Mouse (Mus musculus) cerebellum, adult 2 months (tissue): ENCODE results near the gene Dppa5a. TPM values are rescaled to one million over a fixed set of nuclear protein-coding genes. Genes with fewer than 3 reads are reported as not detected.

Experiments
- DNase-seq, 2 experiments: peaks; one replicate each; pipeline ENCODE4 v3.0.0; 2021
- H3K27ac ChIP-seq: fragments of 200-500 bp; 2 replicates; pipeline ENCODE4 v1.5.1; 2012; ENCODE audit warnings: low read length, control low read depth, inconsistent platforms; ENCODE audit not compliant: insufficient read depth
- H3K27me3 ChIP-seq: fragments of 200-500 bp; 2 replicates; pipeline ENCODE4 v1.6.1; 2012; ENCODE audit warnings: inconsistent platforms, mild to moderate bottlenecking, low read length, moderate library complexity; ENCODE audit not compliant: control insufficient read depth, insufficient read depth
- H3K4me1 ChIP-seq: fragments of 200-500 bp; 2 replicates; pipeline ENCODE4 v1.6.1; 2011; ENCODE audit warnings: low read length; ENCODE audit not compliant: control insufficient read depth, insufficient read depth
- H3K4me3 ChIP-seq: fragments of 200-500 bp; replicated peaks from 2 replicates; pipeline ENCODE3; 2011; ENCODE audit warnings: mild to moderate bottlenecking, low read depth, low read length, control low read depth; ENCODE audit not compliant: insufficient read depth
- CTCF ChIP-seq: fragments of 200-500 bp; IDR thresholded peaks from 2 replicates; pipeline ENCODE4 v1.5.1; 2011; ENCODE audit warnings: low read depth, mild to moderate bottlenecking, control low read depth, low read length, moderate library complexity, borderline replicate concordance; ENCODE audit not compliant: insufficient read depth
- POLR2A ChIP-seq: fragments of 200-500 bp; IDR thresholded peaks from 2 replicates; pipeline ENCODE4 v1.6.1; 2011; ENCODE audit warnings: low read length, control low read depth, borderline replicate concordance; ENCODE audit not compliant: insufficient read depth
- WGBS: fragments of 180-500 bp; shearing (Covaris S2); methylation state at CpG from one replicate; pipeline ENCODE4 v1.1.7; 2018; 5-methylcytosine and 5-hydroxymethylcytosine counted together
- polyA plus RNA-seq: library from polyadenylated mRNA; depleted of rRNA; stranded (reverse); fragments of >200 nt; gene quantifications from 2 replicates; pipeline ENCODE4 v1.2.3, GENCODE M21; 2012

Gene Dppa5a
- polyA plus RNA-seq, 1 experiment = 0.41 TPM

DNA sequence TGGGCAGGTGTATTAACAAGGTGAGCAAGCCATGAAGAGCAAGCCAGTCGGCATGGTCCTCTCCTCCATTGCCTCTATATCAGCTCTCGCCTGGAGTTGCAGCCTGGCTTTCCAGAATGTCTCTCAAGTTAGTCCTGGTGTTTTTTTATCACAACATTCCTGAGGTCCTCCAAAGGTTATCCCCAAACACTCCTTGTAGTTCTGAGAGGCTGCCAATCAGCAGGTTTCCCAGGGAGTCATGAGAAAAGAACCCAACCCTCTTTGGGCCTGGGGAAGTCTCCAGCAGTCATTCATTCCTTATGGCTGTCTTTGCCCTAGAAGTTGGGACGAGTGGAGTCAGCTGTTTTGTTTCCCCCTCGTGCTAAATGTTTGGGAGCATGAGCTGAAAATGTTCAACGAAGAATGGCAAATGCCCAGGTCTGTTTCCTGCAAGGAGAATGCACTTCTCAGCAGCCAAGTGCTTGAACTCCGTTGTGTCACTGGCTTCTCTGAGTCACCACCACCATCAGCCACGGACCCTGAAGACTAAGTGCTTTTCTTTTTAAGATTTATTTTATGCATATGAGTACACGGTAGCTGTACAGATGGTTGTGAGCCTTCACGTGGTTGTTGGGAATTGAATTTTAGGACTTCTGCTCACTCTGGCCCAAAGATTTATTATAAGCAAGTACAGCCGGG lies 5.0 kb upstream of the Dppa5a start:
- WGBS = 78% methylated on average over 10 of the region's 10 CpGs
- DNase-seq = no peak
- no peak overlapping the region for H3K4me3 ChIP-seq
- no peak for TF ChIP-seq CTCF
- TF ChIP-seq POLR2A = no peak
- H3K27ac ChIP-seq = no peak overlapping the region
- H3K27me3 ChIP-seq = no peaks in the 10 kb centered on the region
- H3K4me1 ChIP-seq = no peaks in the 10 kb centered on the region

DNA sequence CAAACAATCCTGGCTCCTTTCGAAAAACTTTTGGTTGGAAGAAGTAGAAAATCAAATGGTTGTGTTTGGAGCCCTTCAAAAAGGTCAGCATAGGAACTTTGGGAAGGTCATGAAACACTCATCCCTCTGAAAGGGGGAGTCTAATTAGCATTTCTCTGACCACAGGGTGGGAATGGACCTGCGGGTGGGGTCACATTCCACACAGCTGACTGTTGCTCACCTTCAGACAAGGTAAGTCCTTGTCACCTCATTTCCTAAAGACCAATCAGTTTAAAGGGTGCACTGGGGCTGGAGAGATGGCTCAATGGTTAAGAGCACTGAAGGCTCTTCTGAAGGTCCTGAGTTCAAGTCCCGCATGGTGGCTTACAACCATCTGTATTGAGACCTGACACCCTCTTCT lies 3.5 kb upstream of the Dppa5a start:
- WGBS = 96% methylated on average over 3 of the region's 3 CpGs
- TF ChIP-seq CTCF = no peak
- TF ChIP-seq POLR2A = no peak

GRCm38 (mm10) chr9:78369786-78370185 lies 1.8 kb upstream of the Dppa5a start:
- Histone ChIP-seq H3K27ac (no peak overlapping the region), H3K4me1 (no peaks in the 10 kb centered on the region), H3K4me3 (no peak overlapping the region), H3K27me3 (no peaks in the 10 kb centered on the region)
- WGBS = 89% methylated on average over 7 of the region's 7 CpGs
- no peak for DNase-seq
- TF ChIP-seq POLR2A (no peak), CTCF (no peak)

More for the DNA sequence above, 3.5 kb upstream of the Dppa5a start:
- no peak overlapping the region for H3K27ac ChIP-seq
- no peaks in the 10 kb centered on the region for H3K4me1 ChIP-seq
- no peaks in the 10 kb centered on the region for H3K27me3 ChIP-seq
- H3K4me3 ChIP-seq = no peak overlapping the region
- DNase-seq = no peak

- Histone ChIP-seq H3K4me1 (no peaks in the 10 kb centered on the region), H3K27ac (no peak overlapping the region), H3K27me3 (no peaks in the 10 kb centered on the region), H3K4me3 (no peak overlapping the region)
- TF ChIP-seq CTCF = no peak
- TF ChIP-seq POLR2A = no peak
- WGBS = 97% methylated on average over 2 of the region's 2 CpGs
- DNase-seq = no peak
Measured at GRCm38 (mm10) chr9:78369349-78369748, 1.4 kb upstream of the Dppa5a start.

DNA sequence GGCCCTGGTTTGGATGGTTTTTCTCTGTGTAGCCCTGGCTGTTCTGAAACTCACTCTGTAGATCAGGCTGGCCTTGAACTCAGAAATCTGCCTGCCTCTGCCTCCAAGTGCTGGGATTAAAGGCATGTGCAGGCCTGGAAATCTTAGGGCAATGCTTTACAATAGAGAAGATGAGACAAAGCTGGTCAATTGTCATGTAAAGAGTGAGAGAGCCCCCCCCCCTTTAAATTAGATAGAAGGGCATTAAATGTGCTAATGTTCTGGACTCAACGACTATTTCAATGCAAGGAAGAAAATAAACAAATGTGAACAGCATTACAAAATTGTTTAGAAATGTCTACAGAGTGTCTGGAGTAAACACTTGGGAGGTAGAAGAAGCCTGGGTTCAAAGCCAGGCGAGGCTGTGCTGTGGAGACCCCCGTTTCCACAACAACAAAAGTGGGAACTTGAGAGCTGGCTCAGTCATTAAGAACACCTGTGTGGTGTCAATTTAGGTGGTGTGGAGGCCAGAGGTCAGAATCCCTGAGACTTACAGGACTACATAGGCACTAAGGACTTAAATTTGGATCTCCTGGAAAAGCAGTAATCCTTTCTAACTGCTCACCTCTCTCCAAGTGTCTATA lies 805 bp upstream of the Dppa5a start:
- WGBS = 79% methylated on average over 3 of the region's 3 CpGs
- Histone ChIP-seq H3K4me3 (no peak overlapping the region), H3K4me1 (no peaks in the 10 kb centered on the region), H3K27ac (no peak overlapping the region), H3K27me3 (no peaks in the 10 kb centered on the region)
- no peak for DNase-seq
- TF ChIP-seq POLR2A (no peak), CTCF (no peak)

DNA sequence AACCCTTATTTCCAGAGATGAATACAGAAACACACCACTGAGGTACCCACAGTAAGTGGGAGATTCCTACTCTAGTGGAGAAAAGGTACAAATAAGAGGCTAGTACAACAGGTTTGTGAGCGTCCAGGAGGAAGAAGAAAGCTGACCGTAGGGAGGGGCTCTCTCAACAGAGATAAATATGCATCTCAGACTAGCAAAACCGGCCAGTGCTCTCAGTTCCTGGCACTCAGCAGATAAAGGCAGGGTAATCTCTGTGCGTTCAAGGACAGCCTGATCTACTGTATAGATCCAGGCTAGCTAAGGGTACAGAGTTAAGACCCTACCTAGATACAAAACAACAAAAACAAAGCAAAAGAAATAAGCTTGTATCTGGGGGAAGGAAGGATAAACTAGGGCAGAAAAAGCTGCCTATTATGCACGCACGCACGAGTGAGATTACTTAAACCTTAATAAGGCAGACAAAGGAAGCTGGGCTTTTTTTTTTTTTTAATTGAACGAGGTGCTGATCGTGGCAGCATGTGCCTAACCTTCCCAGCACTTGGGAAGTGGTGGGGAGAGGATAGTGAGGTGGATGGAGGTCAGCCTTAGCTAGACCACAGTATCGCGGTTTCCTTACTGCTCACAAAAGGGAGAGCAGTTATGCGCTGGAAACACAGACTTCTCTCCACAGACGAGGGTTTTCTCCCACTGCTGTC lies 2.0 kb downstream of the Dppa5a start:
- Histone ChIP-seq H3K27ac (no peak overlapping the region), H3K4me3 (no peak overlapping the region), H3K4me1 (no peaks in the 10 kb centered on the region), H3K27me3 (no peaks in the 10 kb centered on the region)
- TF ChIP-seq CTCF = no peak
- no peak for TF ChIP-seq POLR2A
- DNase-seq = no peak
- WGBS = 83% methylated on average over 13 of the region's 13 CpGs

DNA sequence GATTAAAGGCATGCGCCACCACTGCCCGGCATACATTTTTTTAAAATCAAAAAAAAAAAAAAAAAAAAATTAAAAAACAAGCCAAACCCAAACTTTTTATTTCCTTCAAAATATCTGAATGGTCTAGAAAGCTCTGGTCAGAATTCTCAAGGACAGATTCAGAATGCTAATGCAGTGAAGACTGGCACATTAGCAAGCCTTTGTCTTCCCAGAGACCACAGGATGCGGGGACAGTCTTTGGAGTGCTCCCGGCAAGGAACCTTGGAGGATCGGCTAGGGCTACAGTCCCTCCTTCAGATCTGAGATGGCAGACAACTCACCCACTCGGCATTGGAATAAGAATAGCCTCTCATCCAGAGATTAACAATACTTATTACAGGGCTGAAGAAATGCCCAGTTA lies 3.3 kb downstream of the Dppa5a start:
- no peak for DNase-seq
- Histone ChIP-seq H3K27me3 (no peaks in the 10 kb centered on the region), H3K4me3 (no peak overlapping the region), H3K4me1 (no peaks in the 10 kb centered on the region), H3K27ac (no peak overlapping the region)
- no peak for TF ChIP-seq POLR2A
- WGBS = 83% methylated on average over 6 of the region's 6 CpGs

DNA sequence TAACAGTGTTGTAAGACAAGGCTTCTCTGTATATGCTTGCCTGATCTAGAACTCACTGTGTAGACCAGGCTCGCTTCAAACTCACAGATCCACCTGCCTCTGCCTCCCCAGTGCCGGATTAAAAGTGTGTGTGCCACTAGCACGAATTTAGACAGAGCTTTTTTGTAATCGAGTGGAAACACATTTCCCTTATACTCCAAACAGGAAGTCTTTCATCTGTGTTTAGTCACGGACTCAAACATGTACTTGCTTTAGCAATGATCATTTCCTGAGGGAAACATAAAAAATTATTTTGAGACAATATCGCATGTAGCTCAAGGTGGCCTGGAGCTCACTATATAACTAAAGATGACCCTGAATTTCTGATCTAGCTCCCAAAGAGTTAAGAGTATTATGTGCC lies 4.6 kb downstream of the Dppa5a start:
- TF ChIP-seq POLR2A (no peak), CTCF (no peak)
- no peak overlapping the region for H3K27ac ChIP-seq
- H3K27me3 ChIP-seq = no peaks in the 10 kb centered on the region
- 78% methylated on average over 6 of the region's 6 CpGs for WGBS
- no peaks in the 10 kb centered on the region for H3K4me1 ChIP-seq
- DNase-seq = no peak
- H3K4me3 ChIP-seq = no peak overlapping the region
